Mouse (Mus musculus) heart, postnatal 0 days (tissue): ENCODE measurements around the gene Dyrk1a.

Experiments used
- CTCF ChIP-seq: IDR thresholded peaks from 2 replicates; pipeline ENCODE4 v1.5.1; 2016; ENCODE audit warnings: antibody characterized with exemption, control low read depth, low read depth
- EP300 ChIP-seq: IDR thresholded peaks from 2 replicates; pipeline ENCODE4 v1.6.1; 2016; ENCODE audit warnings: antibody characterized with exemption, low read depth

DNA sequence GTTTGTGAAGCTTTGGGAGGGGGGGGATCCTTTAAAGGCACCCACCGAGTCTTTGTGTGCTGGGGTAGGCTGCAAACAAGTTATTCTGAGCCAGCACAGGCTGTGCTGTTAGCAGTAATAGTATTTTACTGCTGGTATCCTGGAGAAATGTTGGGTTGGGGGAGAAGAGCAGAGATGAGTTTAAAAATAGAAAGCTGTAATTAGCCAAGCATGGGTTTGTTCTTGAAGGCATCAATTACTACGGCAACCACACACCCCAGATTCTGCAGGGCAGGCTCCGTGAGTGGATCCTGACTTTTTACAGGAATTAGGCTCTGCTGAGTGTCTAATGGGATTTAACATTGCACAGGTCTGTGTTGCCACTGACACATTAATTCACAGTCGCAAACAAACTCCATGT, 149.1 kb downstream of the Dyrk1a start:
- no peak for TF ChIP-seq CTCF
- no peak for TF ChIP-seq EP300
